Mouse (Mus musculus) right cerebral cortex, postnatal 10 days (tissue): ENCODE results near the gene Mrtfa.
"Not testable (repeated sequence)": the region's sequence is repeated elsewhere in the genome, so short reads cannot be mapped to it uniquely, and the experiment has no call there.

Experiments
- DNase-seq, 2 experiments: peaks; one replicate each; pipeline ENCODE4 v3.0.0; 2021; ENCODE audit warnings: low spot score in 2 of 2

Mrtfa gene

GRCm38 (mm10) chr15:81190630-81191178 is at the start of gene Mrtfa:
Mrtfa (minus strand) TSS chr15:81190757.
- peak; percentile 100 for DNase-seq

DNA sequence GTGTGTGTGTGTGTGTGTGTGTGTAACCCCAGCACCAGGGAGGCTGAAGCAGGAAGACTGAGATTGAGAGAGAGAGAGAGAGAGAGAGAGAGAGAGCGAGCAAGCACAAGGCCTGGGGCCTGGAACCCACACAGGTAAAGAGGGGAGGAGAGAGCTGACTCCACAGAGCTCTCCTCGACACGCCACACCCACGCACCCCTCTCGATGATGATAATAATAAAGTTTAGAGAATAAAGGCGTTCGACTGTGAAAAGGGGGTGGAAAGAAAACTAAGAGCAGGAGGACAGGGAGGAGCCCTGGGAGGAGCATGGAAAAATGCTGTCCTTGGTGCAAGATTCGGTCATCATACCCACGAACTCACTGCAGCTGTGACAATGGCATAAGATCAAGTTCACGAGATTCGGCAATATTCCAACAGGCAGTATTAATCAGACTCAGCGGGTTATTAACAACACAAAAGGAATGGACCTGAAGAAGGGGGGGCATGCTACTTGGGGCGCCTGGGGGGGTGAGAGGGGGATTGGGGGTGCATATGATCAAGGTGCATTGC is 49.3 kb upstream of the Mrtfa start:
- peak in 1 of 2 experiments; percentile 44 for DNase-seq

DNA sequence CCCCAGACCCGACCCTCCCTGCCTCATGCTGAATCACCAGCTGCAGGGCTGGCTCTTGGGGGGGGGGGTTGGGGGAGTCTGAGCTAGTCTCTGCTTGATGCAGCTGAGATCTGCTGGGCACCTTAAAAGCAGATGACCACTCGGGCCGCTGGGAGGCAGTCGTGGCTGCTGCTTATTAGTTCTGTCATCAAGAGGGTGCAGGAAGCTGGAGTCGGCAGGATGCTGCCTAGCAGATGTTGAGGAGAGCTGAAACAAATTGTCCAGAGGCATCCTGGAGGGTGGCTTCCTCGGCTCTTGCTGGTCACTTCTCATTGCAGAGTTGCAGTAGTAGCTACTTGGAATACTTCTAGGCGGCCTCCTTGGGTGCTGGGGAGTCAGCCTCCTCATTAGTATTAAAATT is 48.7 kb upstream of the Mrtfa start:
- peak in 1 of 2 experiments; percentile 54 for DNase-seq

- DNase-seq, result peak in 1 of 2 experiments; percentile 45
Observed at GRCm38 (mm10) chr15:81237471-81237870, 46.9 kb upstream of the Mrtfa start.

- no peak for DNase-seq
Observed at GRCm38 (mm10) chr15:81236062-81236461, 45.5 kb upstream of the Mrtfa start.

DNA sequence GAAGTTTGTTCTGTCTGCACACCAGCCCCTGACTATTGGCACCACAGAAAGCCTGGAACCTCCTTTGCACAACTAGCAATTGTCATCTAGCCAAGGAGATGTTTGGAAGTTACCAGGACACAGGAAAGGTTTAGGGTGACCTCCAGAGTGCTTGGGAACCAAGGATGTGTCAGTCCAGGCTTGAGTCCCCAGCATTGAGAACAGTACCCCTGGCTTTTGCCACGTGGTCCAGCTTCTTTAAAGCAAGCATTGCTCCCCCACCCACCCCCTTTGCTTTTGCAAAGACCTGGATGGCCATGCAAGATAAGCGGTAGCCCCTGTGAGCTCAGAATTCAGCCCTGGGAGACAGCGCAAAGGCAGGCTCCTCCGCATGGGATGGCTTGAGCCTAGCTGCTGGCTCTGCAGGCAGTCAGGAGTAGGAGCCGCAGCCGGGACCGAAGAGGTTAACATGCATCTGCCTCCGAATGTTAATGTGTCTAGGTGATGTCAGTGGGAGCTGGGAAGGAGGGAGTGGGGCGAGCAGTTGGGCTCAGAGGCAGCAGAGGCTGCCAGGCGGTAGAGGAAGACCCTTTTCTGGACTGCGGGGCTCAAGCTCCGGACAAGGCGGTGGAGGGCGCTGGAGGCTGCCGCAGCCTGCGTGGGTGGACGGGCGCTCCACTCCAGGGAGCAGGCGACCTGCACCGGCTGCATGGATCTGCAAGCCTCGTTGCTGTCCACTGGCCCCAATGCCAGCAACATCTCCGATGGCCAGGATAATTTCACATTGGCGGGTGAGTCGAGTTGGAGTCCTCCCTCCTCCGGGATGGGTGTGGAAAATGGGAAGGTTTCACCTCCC is 44.7 kb upstream of the Mrtfa start, which contains the start of gene Mchr1:
Mchr1 (plus strand) TSS at position 414 of the 835 bp plus-strand sequence.
- DNase-seq, result peak; percentile 85 to 90

GRCm38 (mm10) chr15:81231325-81231724 is 40.8 kb upstream of the Mrtfa start:
- no peak for DNase-seq

- no peak for DNase-seq
Observed at GRCm38 (mm10) chr15:81229791-81230190, 39.2 kb upstream of the Mrtfa start.

- no peak for DNase-seq
Observed at GRCm38 (mm10) chr15:81228258-81228657, 37.7 kb upstream of the Mrtfa start.

DNA sequence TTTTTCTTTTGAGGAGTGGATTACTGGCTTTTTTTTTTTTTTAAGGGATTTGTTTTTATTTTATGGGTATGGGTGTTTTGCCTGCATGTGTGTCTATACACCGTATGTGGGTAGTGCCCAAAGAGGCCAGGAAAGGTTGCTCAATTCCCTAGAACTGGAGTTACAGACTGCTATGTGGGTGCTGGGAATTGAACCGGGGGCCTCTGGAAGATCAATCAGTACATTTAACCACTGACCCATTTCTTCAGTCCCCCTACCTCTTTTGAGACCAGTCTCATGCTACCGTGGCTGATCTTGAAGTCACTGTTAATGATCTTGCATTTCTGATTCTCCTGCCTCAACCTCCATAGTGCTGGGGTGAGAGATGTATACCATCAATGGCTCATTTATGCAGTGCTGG is 36.7 kb upstream of the Mrtfa start:
- DNase-seq, result no peak

- no peak for DNase-seq
Observed at GRCm38 (mm10) chr15:81226796-81227195, 36.2 kb upstream of the Mrtfa start.

DNA sequence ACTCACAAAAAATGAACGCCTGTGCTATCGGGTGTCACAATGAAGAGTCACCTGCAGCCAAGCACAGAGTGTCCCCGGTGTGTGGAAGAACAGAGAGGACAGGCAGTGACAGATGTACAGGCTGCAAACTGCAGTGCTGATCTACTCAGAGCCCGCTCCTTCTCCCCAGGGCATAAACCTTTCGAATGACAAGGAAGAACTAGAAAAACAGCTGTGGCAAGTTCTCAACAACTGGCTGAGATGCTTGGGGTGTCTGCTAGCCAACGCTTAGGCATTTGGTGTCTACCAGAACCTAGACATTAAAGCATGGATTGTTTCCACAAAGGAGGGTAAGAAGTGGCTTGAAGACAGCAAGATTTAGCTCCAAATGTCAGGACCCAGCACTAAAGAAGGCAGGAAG is 35.2 kb upstream of the Mrtfa start:
- no peak for DNase-seq

GRCm38 (mm10) chr15:81225016-81225415 is 34.5 kb upstream of the Mrtfa start:
- DNase-seq, result no peak

DNA sequence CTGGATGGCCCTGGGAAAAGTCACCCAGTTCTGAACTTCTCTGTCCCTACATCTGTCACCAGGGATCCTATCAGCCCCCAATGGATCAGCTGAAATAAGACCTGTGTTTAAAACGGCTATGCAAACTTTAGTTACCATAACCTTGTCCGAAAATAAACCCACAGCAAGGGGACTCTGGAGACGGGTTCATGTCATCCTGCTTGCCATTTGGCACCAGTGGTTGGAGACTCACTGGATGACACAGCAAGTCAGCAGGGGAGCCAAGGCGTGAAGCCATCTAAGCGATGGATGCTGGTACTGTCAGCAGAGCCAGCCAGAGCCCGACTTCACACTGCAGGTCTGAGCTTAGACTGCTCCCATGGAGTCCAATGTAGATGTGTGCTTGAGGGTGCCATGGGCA is 30.9 kb upstream of the Mrtfa start:
- DNase-seq, result no peak

- not testable (repeated sequence) for DNase-seq
Observed at GRCm38 (mm10) chr15:81220051-81220450, 29.5 kb upstream of the Mrtfa start.

DNA sequence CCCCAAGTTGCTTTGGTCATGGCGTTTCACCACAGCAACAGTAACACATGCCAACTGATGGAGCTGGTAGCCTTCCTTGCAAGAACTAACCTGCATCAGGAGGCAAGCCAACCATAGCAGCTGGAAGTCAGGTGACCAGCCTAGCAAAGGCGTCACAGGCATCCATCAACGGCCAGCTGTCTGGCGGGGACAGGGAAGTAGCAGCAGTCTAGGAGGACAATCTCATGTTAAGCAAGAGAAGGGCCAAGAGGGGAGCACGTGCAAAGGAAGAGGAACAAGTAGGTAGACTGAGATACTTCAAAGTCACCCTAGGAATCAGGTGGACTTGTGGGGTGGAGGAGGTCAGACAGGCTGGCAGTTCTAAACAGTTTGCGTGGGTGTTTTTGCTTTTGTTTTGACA is 28.5 kb upstream of the Mrtfa start:
- no peak for DNase-seq

- DNase-seq, result peak; percentile 55 to 57
Observed at GRCm38 (mm10) chr15:81216906-81217653, 26.5 kb upstream of the Mrtfa start.

DNA sequence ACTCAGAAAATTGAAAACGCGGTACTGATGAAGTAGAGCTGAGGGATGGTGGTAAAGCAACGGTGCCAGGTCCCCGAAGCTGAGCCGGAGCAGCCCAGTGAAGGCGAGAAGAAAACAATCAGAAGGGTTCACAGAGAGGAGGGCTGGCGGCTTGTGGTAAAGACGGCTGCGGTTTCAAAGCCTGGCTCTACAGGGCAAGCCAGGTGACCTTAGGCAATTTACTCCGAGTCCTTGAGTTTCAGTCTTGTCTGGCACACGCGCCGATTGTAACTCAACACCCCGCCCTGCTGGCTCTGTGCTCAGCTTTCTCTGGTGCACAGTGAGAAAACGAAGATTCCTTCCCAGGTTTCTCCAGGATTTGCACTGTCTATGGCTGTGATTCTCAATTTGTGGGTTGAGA is 22.4 kb upstream of the Mrtfa start:
- DNase-seq, result no peak

DNA sequence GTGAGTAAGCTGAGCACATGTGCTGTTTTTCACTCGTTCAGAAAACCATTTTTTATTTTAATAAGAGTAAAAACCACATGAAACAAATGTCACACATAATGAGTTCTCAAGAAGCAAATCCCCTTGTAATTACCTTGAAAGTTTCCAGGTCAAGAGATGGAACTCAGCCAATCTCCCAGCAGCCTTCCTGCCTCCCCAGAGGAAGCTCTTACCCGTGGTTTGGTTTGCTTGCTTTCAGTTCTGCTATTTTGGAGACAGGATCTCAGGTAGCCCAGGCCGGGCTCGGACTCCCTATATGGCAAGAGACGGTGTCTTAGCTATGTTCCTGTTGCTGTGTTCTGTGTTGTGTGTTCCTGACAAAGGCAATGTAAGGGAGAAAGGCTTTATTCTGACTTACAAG is 19.9 kb upstream of the Mrtfa start:
- DNase-seq, result no peak

DNA sequence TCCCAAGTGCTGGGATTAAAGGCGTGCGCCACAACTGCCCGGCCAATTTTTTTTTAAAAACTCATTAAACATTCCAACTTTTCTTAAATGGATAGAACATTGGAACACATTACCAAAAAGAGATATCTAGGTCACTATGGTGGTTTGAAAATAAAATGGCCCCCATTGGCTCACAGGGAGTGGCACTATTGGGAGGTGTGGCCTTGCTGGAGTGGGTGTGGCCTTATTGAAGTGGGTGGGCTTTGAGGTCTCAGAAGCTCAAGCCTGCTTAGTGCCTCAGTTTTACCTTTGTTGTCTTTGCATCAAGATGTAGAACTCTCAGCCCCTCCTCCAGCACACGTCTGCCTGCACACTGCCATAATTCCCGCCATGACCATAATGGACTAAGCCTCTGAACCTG is 11.9 kb upstream of the Mrtfa start:
- no peak for DNase-seq

GRCm38 (mm10) chr15:81199372-81199959 is 8.9 kb upstream of the Mrtfa start:
- peak; percentile 64 to 75 for DNase-seq

- no peak for DNase-seq
Observed at GRCm38 (mm10) chr15:81198447-81198846, 7.9 kb upstream of the Mrtfa start.
